Mouse (Mus musculus): Measurements from ENCODE around the gene Med13l. TPM values are rescaled to one million over a fixed set of nuclear protein-coding genes. Genes with fewer than 3 reads are reported as not detected.
A peak's percentile ranks its signal among the peaks of the same experiment; 100 is the strongest.

The Med13l gene
- total and polyA plus RNA-seq, 2 experiments from 2014 or later, result 12.5 to 31.0 TPM

GRCm38 (mm10) chr5:118562206-118562605 lies 1.7 kb downstream of the Med13l start:
- Histone ChIP-seq H3K4me3 (ENCODE audit: low read depth, low read length) (peak overlapping the region; percentile 85), H3K27ac (ENCODE audit: low read depth, low read length) (no peak overlapping the region), H3K27me3 (ENCODE audit: insufficient read depth, low read length) (no peaks in the 10 kb centered on the region), H3K4me2 (ENCODE audit: low read depth) (peak overlapping the region; percentile 71), H3K4me1 (ENCODE audit: insufficient read depth) (peaks cover 21% of the 10 kb centered on the region), H3K36me3 (ENCODE audit: insufficient read depth) (no peaks in the 10 kb centered on the region), H3K9ac (0 out of 2 replicates have a peak overlapping the region, but pooled peaks have one; percentile 18), H3K9me3 (ENCODE audit: low read length) (no peaks in the 10 kb centered on the region)
- 33% methylated on average over 3 of the region's 3 CpGs for WGBS
- TF ChIP-seq CTCF (IDR thresholded peaks at IDR 0.05; ENCODE audit: low read depth), result no peak
- DNase-seq (no peak), ATAC-seq (no peak)

DNA sequence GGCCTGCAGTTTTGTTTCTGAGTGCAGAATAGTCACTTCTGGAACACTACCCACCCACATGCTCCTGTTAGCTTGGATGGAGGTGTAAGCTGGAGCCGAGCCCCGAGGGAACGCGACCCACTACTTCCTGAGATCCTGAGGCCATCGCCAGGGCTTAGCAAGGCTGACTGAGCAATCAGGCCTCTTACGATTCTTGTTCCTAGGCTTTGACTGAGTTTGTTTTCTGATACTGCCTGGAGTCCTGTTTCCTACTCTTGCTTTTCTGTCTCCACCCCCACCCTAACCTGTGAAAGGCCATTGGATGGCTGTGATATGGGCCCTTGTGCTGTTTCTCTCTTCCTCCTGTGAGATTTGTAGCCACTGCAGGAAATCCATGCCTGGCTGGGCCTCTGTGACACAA lies 3.1 kb downstream of the Med13l start:
- DNase-seq (no peak), ATAC-seq (no peak)
- no peak for TF ChIP-seq CTCF (IDR thresholded peaks at IDR 0.05; ENCODE audit: low read depth)
- WGBS, result 22% methylated on average over 6 of the region's 6 CpGs
- no peaks in the 10 kb centered on the region for H3K36me3 ChIP-seq (ENCODE audit: insufficient read depth)
- peaks cover 27% of the 10 kb centered on the region for H3K4me1 ChIP-seq (ENCODE audit: insufficient read depth)
- H3K9me3 ChIP-seq (ENCODE audit: low read length), result no peaks in the 10 kb centered on the region
- no peak overlapping the region for H3K27ac ChIP-seq (ENCODE audit: low read depth, low read length)
- no peaks in the 10 kb centered on the region for H3K27me3 ChIP-seq (ENCODE audit: insufficient read depth, low read length)
- peak overlapping the region; percentile 71; the same call in 1 of the 2 replicates for H3K4me2 ChIP-seq (ENCODE audit: low read depth)
- no peak overlapping the region for H3K9ac ChIP-seq
- H3K4me3 ChIP-seq (ENCODE audit: low read depth, low read length), result no peak overlapping the region

GRCm38 (mm10) chr5:118567395-118567794 lies 6.9 kb downstream of the Med13l start:
- Histone ChIP-seq H3K4me2 (ENCODE audit: low read depth) (no peak overlapping the region), H3K27ac (ENCODE audit: low read depth, low read length) (no peak overlapping the region), H3K27me3 (ENCODE audit: insufficient read depth, low read length) (no peaks in the 10 kb centered on the region), H3K9ac (0 out of 2 replicates have a peak overlapping the region, but pooled peaks have one; percentile 10), H3K36me3 (ENCODE audit: insufficient read depth) (no peaks in the 10 kb centered on the region), H3K4me3 (ENCODE audit: low read depth, low read length) (no peak overlapping the region), H3K4me1 (ENCODE audit: insufficient read depth) (peaks cover 41% of the 10 kb centered on the region), H3K9me3 (ENCODE audit: low read length) (no peaks in the 10 kb centered on the region)
- DNase-seq (no peak), ATAC-seq (no peak)
- 15% methylated on average over 7 of the region's 7 CpGs for WGBS
- no peak for TF ChIP-seq CTCF (IDR thresholded peaks at IDR 0.05; ENCODE audit: low read depth)

GRCm38 (mm10) chr5:118569017-118569416 lies 8.5 kb downstream of the Med13l start:
- H3K4me3 ChIP-seq (ENCODE audit: low read depth, low read length), result no peak overlapping the region
- H3K9ac ChIP-seq, result no peak overlapping the region
- H3K27me3 ChIP-seq (ENCODE audit: insufficient read depth, low read length), result no peaks in the 10 kb centered on the region
- ATAC-seq (no peak), DNase-seq (no peak)
- no peak for TF ChIP-seq CTCF (IDR thresholded peaks at IDR 0.05; ENCODE audit: low read depth)
- H3K9me3 ChIP-seq (ENCODE audit: low read length), result no peaks in the 10 kb centered on the region
- H3K4me2 ChIP-seq (ENCODE audit: low read depth), result no peak overlapping the region
- peaks cover 37% of the 10 kb centered on the region for H3K4me1 ChIP-seq (ENCODE audit: insufficient read depth)
- WGBS, result 50% methylated on average over 3 of the region's 3 CpGs
- no peaks in the 10 kb centered on the region for H3K36me3 ChIP-seq (ENCODE audit: insufficient read depth)
- H3K27ac ChIP-seq (ENCODE audit: low read depth, low read length), result no peak overlapping the region

DNA sequence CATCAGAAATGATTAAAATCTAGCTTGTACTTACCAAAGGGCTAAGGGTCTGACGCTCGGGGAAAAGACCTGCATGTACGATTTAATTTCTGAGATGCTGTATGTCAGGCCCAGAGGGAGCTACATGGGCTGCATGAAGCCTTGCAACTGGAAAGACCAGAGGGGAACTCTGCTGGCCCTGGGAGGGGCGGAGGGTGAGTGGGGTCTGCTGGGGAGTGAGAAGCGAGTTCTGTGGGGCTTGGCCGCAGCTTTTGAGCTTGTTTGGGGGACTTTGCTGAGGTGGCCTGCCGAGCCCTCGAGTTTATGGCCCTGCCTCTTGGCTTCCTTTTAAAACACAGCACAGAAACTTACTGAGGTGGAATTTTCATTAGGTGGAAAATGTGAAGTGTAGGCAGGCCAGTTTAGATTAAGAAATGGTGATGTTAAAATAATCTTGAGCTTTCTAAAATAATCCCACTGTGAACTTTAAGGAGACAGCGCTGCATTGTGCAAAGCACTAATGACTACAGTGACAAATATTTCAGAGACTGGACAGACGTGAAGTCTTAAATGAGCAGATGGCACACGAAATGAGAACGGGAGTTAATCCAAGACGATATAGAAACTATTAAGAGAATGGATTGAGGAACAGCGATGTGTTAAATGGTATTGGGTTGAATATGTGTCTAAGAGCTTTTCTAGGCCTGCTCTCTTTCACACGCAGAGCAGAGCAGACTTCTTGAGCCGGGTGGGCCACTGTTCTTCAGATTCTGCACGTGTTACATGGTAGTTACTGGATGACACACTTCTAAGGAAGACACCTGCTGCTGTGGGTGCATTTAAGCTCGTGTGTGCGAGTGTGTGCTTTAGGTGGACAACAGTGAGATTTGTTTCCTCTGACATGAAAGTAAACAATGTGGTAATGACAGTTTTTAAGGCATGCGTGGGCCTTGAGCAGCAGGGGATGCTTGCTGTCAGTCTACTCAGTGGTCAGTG lies 9.4 kb downstream of the Med13l start:
- no peak overlapping the region for H3K27ac ChIP-seq (ENCODE audit: low read depth, low read length)
- no peaks in the 10 kb centered on the region for H3K27me3 ChIP-seq (ENCODE audit: insufficient read depth, low read length)
- ATAC-seq, result no peak
- no peak overlapping the region for H3K9ac ChIP-seq
- 38% methylated on average over 20 of the region's 20 CpGs for WGBS
- no peak for DNase-seq
- H3K36me3 ChIP-seq (ENCODE audit: insufficient read depth), result no peaks in the 10 kb centered on the region
- H3K4me1 ChIP-seq (ENCODE audit: insufficient read depth), result peaks cover 37% of the 10 kb centered on the region
- no peaks in the 10 kb centered on the region for H3K9me3 ChIP-seq (ENCODE audit: low read length)
- H3K4me3 ChIP-seq (ENCODE audit: low read depth, low read length), result no peak overlapping the region
- H3K4me2 ChIP-seq (ENCODE audit: low read depth), result no peak overlapping the region
- no peak for TF ChIP-seq CTCF (IDR thresholded peaks at IDR 0.05; ENCODE audit: low read depth)

DNA sequence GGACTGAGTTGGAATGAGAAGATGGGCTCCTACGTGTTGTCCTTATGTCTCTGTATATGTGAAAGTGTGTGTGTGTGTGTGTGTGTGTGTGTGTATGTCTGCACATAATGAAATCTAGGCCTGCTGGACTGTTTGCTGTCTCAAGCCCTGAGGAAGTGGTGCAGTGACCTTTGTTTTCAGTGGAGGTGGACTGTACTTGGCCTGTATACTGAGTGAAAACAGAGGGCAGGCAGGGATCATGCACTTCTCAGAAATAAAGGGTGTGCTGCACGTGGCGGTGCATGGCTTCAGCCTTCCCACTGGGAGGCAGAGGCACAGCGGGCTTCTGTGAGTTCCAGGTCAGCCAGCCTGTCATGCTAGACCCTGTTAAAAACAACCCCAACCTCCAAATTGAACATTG lies 11.0 kb downstream of the Med13l start:
- peaks cover 33% of the 10 kb centered on the region for H3K4me1 ChIP-seq (ENCODE audit: insufficient read depth)

GRCm38 (mm10) chr5:118574236-118574635 lies 13.8 kb downstream of the Med13l start:
- ATAC-seq (no peak), DNase-seq (no peak)
- H3K4me3 ChIP-seq (ENCODE audit: low read depth, low read length), result no peak overlapping the region
- H3K4me1 ChIP-seq (ENCODE audit: insufficient read depth), result peaks cover 19% of the 10 kb centered on the region; the same call in 1 of the 2 replicates
- H3K36me3 ChIP-seq (ENCODE audit: insufficient read depth), result no peaks in the 10 kb centered on the region
- no peak overlapping the region for H3K9ac ChIP-seq
- H3K27me3 ChIP-seq (ENCODE audit: insufficient read depth, low read length), result no peaks in the 10 kb centered on the region
- H3K27ac ChIP-seq (ENCODE audit: low read depth, low read length), result no peak overlapping the region
- H3K4me2 ChIP-seq (ENCODE audit: low read depth), result no peak overlapping the region
- 65% methylated on average over 3 of the region's 3 CpGs for WGBS
- no peak for TF ChIP-seq CTCF (IDR thresholded peaks at IDR 0.05; ENCODE audit: low read depth)
- H3K9me3 ChIP-seq (ENCODE audit: low read length), result no peaks in the 10 kb centered on the region

More for the DNA sequence above, 11.0 kb downstream of the Med13l start:
- H3K27ac ChIP-seq (ENCODE audit: low read depth, low read length), result no peak overlapping the region
- H3K9me3 ChIP-seq (ENCODE audit: low read length), result no peaks in the 10 kb centered on the region
- no peak overlapping the region for H3K4me2 ChIP-seq (ENCODE audit: low read depth)
- H3K27me3 ChIP-seq (ENCODE audit: insufficient read depth, low read length), result no peaks in the 10 kb centered on the region
- H3K9ac ChIP-seq, result no peak overlapping the region
- no peak overlapping the region for H3K4me3 ChIP-seq (ENCODE audit: low read depth, low read length)
- no peak for DNase-seq
- WGBS, result 46% methylated on average over 4 of the region's 4 CpGs
- H3K36me3 ChIP-seq (ENCODE audit: insufficient read depth), result no peaks in the 10 kb centered on the region
- no peak for ATAC-seq
- TF ChIP-seq CTCF (IDR thresholded peaks at IDR 0.05; ENCODE audit: low read depth), result no peak

All from forebrain, postnatal 0 days (tissue).